Mouse (Mus musculus): ENCODE data around the gene Ppp1r13l.

DNA sequence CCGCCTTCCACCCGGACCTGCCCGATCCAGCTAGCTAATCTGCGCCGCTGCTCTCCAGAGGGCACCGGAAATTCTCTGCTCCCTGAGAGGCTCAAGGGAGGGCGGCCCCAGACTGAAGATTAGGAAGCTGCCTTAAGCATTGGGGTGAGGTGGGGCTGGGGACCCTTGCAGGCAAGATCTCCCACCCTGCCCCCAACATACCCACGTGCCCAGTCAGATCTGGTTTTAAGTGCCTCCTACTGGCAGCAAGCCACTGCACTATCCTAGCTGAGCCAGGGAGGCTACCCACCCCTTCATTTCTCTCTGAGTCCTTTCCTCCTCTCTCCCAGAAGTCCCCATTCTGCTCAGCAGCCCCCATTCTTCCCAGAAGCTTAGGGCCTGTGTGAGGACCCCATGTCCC, 18.5 kb downstream of the Ppp1r13l start:
- no peak for TF ChIP-seq CTCF (IDR thresholded peaks at IDR 0.05; ENCODE audit: extremely low read depth, insufficient read depth, low read length)
- no peak for TF ChIP-seq POLR2A (IDR thresholded peaks at IDR 0.05; ENCODE audit: extremely low read depth, insufficient read depth, low read length)

Measured in cortical plate, adult 2 months (tissue).